Mouse (Mus musculus): ENCODE data around the gene Rpl14. TPM values are rescaled to one million over a fixed set of nuclear protein-coding genes. Genes with fewer than 3 reads are reported as not detected.

Gene Rpl14
- total RNA-seq, 1 experiment, result 1,546 TPM

- H3K9me3 ChIP-seq (ENCODE audit: control insufficient read depth, insufficient read depth, low read depth, low read length), result no peaks in the 10 kb centered on the region
- no peaks in the 10 kb centered on the region for H3K36me3 ChIP-seq (ENCODE audit: control insufficient read depth, insufficient read depth, low read length, poor library complexity, severe bottlenecking)
- H3K27ac ChIP-seq (ENCODE audit: insufficient read depth, low read depth, low read length, poor library complexity, severe bottlenecking), result no peak overlapping the region
- in situ Hi-C loops (cut with MboI; ENCODE audit: low sequenced_read_pairs in 2 of 2, unreplicated experiment in 2 of 2), result no loop called here
- peak overlapping the region; percentile 2 to 12; a peak in 1 of 4 replicates for H3K4me3 ChIP-seq (ENCODE audit: insufficient read depth in 1 of 2, low read depth in 1 of 2, low read length in 2 of 2, poor library complexity in 1 of 2, severe bottlenecking in 1 of 2)
- H3K4me1 ChIP-seq (ENCODE audit: control insufficient read depth in 2 of 2, insufficient read depth in 2 of 2, low read length in 2 of 2, poor library complexity in 1 of 2), result peaks cover 2 to 12% of the 10 kb centered on the region in 2 experiments; a peak in 2 of 4 replicates
- no peak for DNase-seq (ENCODE audit: low read depth, low spot score)
- H3K9ac ChIP-seq (ENCODE audit: insufficient read depth, low read depth, low read length, poor library complexity, severe bottlenecking), result no peak overlapping the region
- no peak for TF ChIP-seq ZNF384 (IDR thresholded peaks at IDR 0.05; ENCODE audit: low read depth, low read length)
- TF ChIP-seq ZC3H11A (IDR thresholded peaks at IDR 0.05; ENCODE audit: borderline replicate concordance, low read depth, low read length), result no peak
- no peak for TF ChIP-seq CHD2 (IDR thresholded peaks at IDR 0.05; ENCODE audit: low read depth, low read length)
- no peak for TF ChIP-seq HCFC1 (IDR thresholded peaks at IDR 0.05; ENCODE audit: borderline replicate concordance, insufficient read depth, low read length)
- TF ChIP-seq MAFK (IDR thresholded peaks at IDR 0.05; ENCODE audit: insufficient read depth, low read depth, low read length), result no peak
These were observed 31.1 kb downstream of the Rpl14 start for GRCm38 (mm10) chr9:120602172-120602838.

DNA sequence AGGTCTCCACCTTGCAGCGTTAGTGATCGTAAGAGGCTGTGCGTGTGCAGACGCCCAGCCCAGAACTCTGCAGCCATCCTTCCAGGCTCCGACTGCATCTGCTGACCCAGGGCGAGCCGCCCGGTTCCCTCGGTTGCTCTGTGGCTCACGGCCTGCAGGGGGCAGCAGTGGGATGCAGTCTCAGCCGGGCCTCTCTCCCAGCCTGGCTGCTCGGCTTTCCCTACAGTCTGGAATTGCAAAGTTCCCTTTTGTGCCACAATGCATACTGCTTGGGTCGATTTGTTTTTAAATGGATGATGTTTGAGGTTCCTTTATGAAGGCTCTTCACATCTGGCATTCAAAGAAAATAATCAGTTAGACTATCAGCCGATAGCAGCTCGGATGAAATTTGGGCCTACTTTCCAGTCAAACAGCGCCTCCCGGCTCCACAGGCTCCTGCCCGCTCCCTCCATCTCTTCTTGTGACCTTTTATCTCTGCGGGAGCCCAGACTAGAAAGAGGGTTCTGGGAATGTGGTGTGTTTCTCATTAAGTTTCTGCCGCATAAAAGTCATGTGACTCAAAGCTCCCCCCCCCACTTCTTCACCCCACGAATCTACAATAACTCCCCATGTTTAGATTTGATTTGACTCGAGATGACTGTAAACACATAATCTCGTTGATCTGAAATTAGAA lies 31.7 kb downstream of the Rpl14 start:
- in situ Hi-C loops (cut with MboI; ENCODE audit: low sequenced_read_pairs in 2 of 2, unreplicated experiment in 2 of 2), result no loop called here
- no peak overlapping the region for H3K27ac ChIP-seq (ENCODE audit: insufficient read depth, low read depth, low read length, poor library complexity, severe bottlenecking)
- no peak overlapping the region for H3K4me3 ChIP-seq (ENCODE audit: insufficient read depth in 1 of 2, low read depth in 1 of 2, low read length in 2 of 2, poor library complexity in 1 of 2, severe bottlenecking in 1 of 2)
- H3K4me1 ChIP-seq (ENCODE audit: control insufficient read depth in 2 of 2, insufficient read depth in 2 of 2, low read length in 2 of 2, poor library complexity in 1 of 2), result peaks cover 2 to 12% of the 10 kb centered on the region in 2 experiments; a peak in 2 of 4 replicates
- H3K9ac ChIP-seq (ENCODE audit: insufficient read depth, low read depth, low read length, poor library complexity, severe bottlenecking), result no peak overlapping the region
- peak; percentile 49; the same call in 1 of the 2 replicates for TF ChIP-seq ZC3H11A (IDR thresholded peaks at IDR 0.05; ENCODE audit: borderline replicate concordance, low read depth, low read length)
- TF ChIP-seq MAFK (IDR thresholded peaks at IDR 0.05; ENCODE audit: insufficient read depth, low read depth, low read length), result no peak
- peak; percentile 69 for DNase-seq (ENCODE audit: low read depth, low spot score)
- H3K9me3 ChIP-seq (ENCODE audit: control insufficient read depth, insufficient read depth, low read depth, low read length), result no peaks in the 10 kb centered on the region
- no peaks in the 10 kb centered on the region for H3K36me3 ChIP-seq (ENCODE audit: control insufficient read depth, insufficient read depth, low read length, poor library complexity, severe bottlenecking)

DNA sequence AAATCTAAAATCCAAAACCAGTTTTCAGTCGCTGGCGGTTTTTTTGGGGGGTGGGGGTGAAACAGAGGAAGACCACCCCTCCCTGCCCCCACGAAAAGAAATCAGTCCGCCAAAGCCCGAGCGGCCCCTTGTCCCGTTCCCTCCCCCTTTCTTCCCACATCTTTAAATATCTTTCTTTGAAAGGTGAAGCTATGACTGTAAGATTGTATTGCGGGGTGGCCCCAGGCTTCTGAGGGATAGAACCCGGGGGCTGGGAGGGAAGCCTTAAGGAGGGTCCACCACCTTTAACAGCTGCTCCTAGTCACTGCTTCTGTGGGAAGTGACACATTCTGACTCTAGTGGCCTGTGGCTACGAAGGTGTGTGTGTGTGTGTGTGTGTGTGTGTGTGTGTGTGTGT lies 32.3 kb downstream of the Rpl14 start:
- Histone ChIP-seq H3K9ac (ENCODE audit: insufficient read depth, low read depth, low read length, poor library complexity, severe bottlenecking) (no peak overlapping the region), H3K27ac (ENCODE audit: insufficient read depth, low read depth, low read length, poor library complexity, severe bottlenecking) (no peak overlapping the region; the same call in 1 of the 2 replicates), H3K4me3 (ENCODE audit: insufficient read depth in 1 of 2, low read depth in 1 of 2, low read length in 2 of 2, poor library complexity in 1 of 2, severe bottlenecking in 1 of 2) (no peak overlapping the region), H3K9me3 (ENCODE audit: control insufficient read depth, insufficient read depth, low read depth, low read length) (no peaks in the 10 kb centered on the region), H3K4me1 (ENCODE audit: control insufficient read depth in 2 of 2, insufficient read depth in 2 of 2, low read length in 2 of 2, poor library complexity in 1 of 2) (peaks cover 2 to 12% of the 10 kb centered on the region in 2 experiments; a peak in 2 of 4 replicates), H3K36me3 (ENCODE audit: control insufficient read depth, insufficient read depth, low read length, poor library complexity, severe bottlenecking) (no peaks in the 10 kb centered on the region)
- no peak for TF ChIP-seq MAFK (IDR thresholded peaks at IDR 0.05; ENCODE audit: insufficient read depth, low read depth, low read length)
- TF ChIP-seq ZNF384 (IDR thresholded peaks at IDR 0.05; ENCODE audit: low read depth, low read length), result no peak
- no peak for TF ChIP-seq CHD2 (IDR thresholded peaks at IDR 0.05; ENCODE audit: low read depth, low read length)
- TF ChIP-seq ZC3H11A (IDR thresholded peaks at IDR 0.05; ENCODE audit: borderline replicate concordance, low read depth, low read length), result no peak
- no peak for TF ChIP-seq HCFC1 (IDR thresholded peaks at IDR 0.05; ENCODE audit: borderline replicate concordance, insufficient read depth, low read length)
- DNase-seq (ENCODE audit: low read depth, low spot score), result no peak
- in situ Hi-C loops (cut with MboI; ENCODE audit: low sequenced_read_pairs in 2 of 2, unreplicated experiment in 2 of 2), result no loop called here

GRCm38 (mm10) chr9:120603956-120604355 lies 32.7 kb downstream of the Rpl14 start:
- no peaks in the 10 kb centered on the region for H3K36me3 ChIP-seq (ENCODE audit: control insufficient read depth, insufficient read depth, low read length, poor library complexity, severe bottlenecking)
- H3K4me3 ChIP-seq (ENCODE audit: insufficient read depth in 1 of 2, low read depth in 1 of 2, low read length in 2 of 2, poor library complexity in 1 of 2, severe bottlenecking in 1 of 2), result peak overlapping the region in 1 of 2 experiments; percentile 17; a peak in 1 of 4 replicates
- no peak for DNase-seq (ENCODE audit: low read depth, low spot score)
- TF ChIP-seq MAFK (IDR thresholded peaks at IDR 0.05; ENCODE audit: insufficient read depth, low read depth, low read length), result no peak
- no peak for TF ChIP-seq ZNF384 (IDR thresholded peaks at IDR 0.05; ENCODE audit: low read depth, low read length)
- peaks cover 2 to 12% of the 10 kb centered on the region in 2 experiments; a peak in 2 of 4 replicates for H3K4me1 ChIP-seq (ENCODE audit: control insufficient read depth in 2 of 2, insufficient read depth in 2 of 2, low read length in 2 of 2, poor library complexity in 1 of 2)
- no peaks in the 10 kb centered on the region for H3K9me3 ChIP-seq (ENCODE audit: control insufficient read depth, insufficient read depth, low read depth, low read length)
- H3K27ac ChIP-seq (ENCODE audit: insufficient read depth, low read depth, low read length, poor library complexity, severe bottlenecking), result no peak overlapping the region; the same call in 1 of the 2 replicates
- in situ Hi-C loops (cut with MboI; ENCODE audit: low sequenced_read_pairs in 2 of 2, unreplicated experiment in 2 of 2), result no loop called here
- no peak overlapping the region for H3K9ac ChIP-seq (ENCODE audit: insufficient read depth, low read depth, low read length, poor library complexity, severe bottlenecking)

Data from ES-E14 (cell line).